Mouse (Mus musculus): Measurements from ENCODE around the gene Ano6.

Ano6 gene

GRCm38 (mm10) chr15:95827465-95827971, 36.9 kb downstream of the Ano6 start:
- DNase-seq (ENCODE audit: low spot score), result peak; percentile 87

- DNase-seq (ENCODE audit: low spot score), result peak; percentile 49
These were observed 37.5 kb downstream of the Ano6 start for GRCm38 (mm10) chr15:95828018-95828646.

- peak; percentile 39 for DNase-seq (ENCODE audit: low spot score)
These were observed 38.1 kb downstream of the Ano6 start for GRCm38 (mm10) chr15:95828647-95829254.

- peak; percentile 26 for DNase-seq (ENCODE audit: low spot score)
These were observed 39.0 kb downstream of the Ano6 start for GRCm38 (mm10) chr15:95829553-95830205.

- DNase-seq (ENCODE audit: low spot score), result peak; percentile 31
These were observed 39.5 kb downstream of the Ano6 start for GRCm38 (mm10) chr15:95830206-95830560.

- DNase-seq (ENCODE audit: low spot score), result no peak
These were observed 42.6 kb downstream of the Ano6 start for GRCm38 (mm10) chr15:95833292-95833691.

- no peak for DNase-seq (ENCODE audit: low spot score)
These were observed 45.4 kb downstream of the Ano6 start for GRCm38 (mm10) chr15:95836077-95836476.

GRCm38 (mm10) chr15:95836646-95837434, 46.2 kb downstream of the Ano6 start:
- no peak for DNase-seq (ENCODE audit: low spot score)

GRCm38 (mm10) chr15:95837570-95837969, 46.9 kb downstream of the Ano6 start:
- no peak for DNase-seq (ENCODE audit: low spot score)

- DNase-seq (ENCODE audit: low spot score), result no peak
These were observed 47.8 kb downstream of the Ano6 start for GRCm38 (mm10) chr15:95838171-95839020.

- no peak for DNase-seq (ENCODE audit: low spot score)
These were observed 49.1 kb downstream of the Ano6 start for GRCm38 (mm10) chr15:95839789-95840188.

- DNase-seq (ENCODE audit: low spot score), result no peak
These were observed 52.7 kb downstream of the Ano6 start for GRCm38 (mm10) chr15:95843183-95843949.

GRCm38 (mm10) chr15:95844412-95844811, 53.8 kb downstream of the Ano6 start:
- no peak for DNase-seq (ENCODE audit: low spot score)

- no peak for DNase-seq (ENCODE audit: low spot score)
These were observed 55.5 kb downstream of the Ano6 start for GRCm38 (mm10) chr15:95846102-95846501.

- DNase-seq (ENCODE audit: low spot score), result no peak
These were observed 57.9 kb downstream of the Ano6 start for GRCm38 (mm10) chr15:95848493-95849064.

- DNase-seq (ENCODE audit: low spot score), result no peak
These were observed 59.1 kb downstream of the Ano6 start for GRCm38 (mm10) chr15:95849513-95850411.

GRCm38 (mm10) chr15:95850546-95850945, 59.9 kb downstream of the Ano6 start:
- DNase-seq (ENCODE audit: low spot score), result no peak

- no peak for DNase-seq (ENCODE audit: low spot score)
These were observed 64.6 kb downstream of the Ano6 start for GRCm38 (mm10) chr15:95855051-95855844.

Measured in embryo, embryonic 10.5 days (tissue).